Mouse (Mus musculus): ENCODE data around the gene Pfdn2.

GRCm38 (mm10) chr1:171342262-171343207, 2.9 kb upstream of the Pfdn2 start:
- TF ChIP-seq CTCF (IDR thresholded peaks at IDR 0.05; ENCODE audit: low read depth) (no peak), EP300 (IDR thresholded peaks at IDR 0.05; ENCODE audit: low read depth) (no peak)
